Mouse (Mus musculus) MEL (cell line): Measurements from ENCODE around the gene Vdr. TPM values are rescaled to one million over a fixed set of nuclear protein-coding genes. Genes with fewer than 3 reads are reported as not detected.

Experiments used
- DNase-seq: peaks from one replicate; pipeline ENCODE4 v3.0.0; 2011; ENCODE audit warnings: low read depth, low spot score
- H3K27ac ChIP-seq: 2 replicates; pipeline ENCODE4 v1.5.1; 2012; ENCODE audit warnings: low read depth, mild to moderate bottlenecking, control low read depth, low read length, moderate library complexity; ENCODE audit not compliant: control insufficient read depth
- H3K27me3 ChIP-seq, 2 experiments: fragments of 150-350 bp in 1 of 2; sonication (generic) in 1 of 2; 2 replicates each; pipeline ENCODE4 v1.6.1; 2012; ENCODE audit warnings: low read length in 2 of 2, mild to moderate bottlenecking in 2 of 2, improper control_type of control experiment in 1 of 2, moderate library complexity in 1 of 2; ENCODE audit not compliant: insufficient read depth in 2 of 2, control insufficient read depth in 1 of 2
- H3K36me3 ChIP-seq, 2 experiments: 2 replicates each; pipeline ENCODE4 v1.6.1; 2012 to 2014; ENCODE audit warnings: low read length in 2 of 2, improper control_type of control experiment in 1 of 2, inconsistent platforms in 1 of 2, mild to moderate bottlenecking in 1 of 2; ENCODE audit not compliant: insufficient read depth in 2 of 2, control insufficient read depth in 1 of 2
- H3K4me1 ChIP-seq, 2 experiments: fragments of 150-350 bp in 1 of 2; sonication (generic) in 1 of 2; 2 replicates each; pipeline ENCODE4 v1.6.1; 2012; ENCODE audit warnings: low read length in 2 of 2, improper control_type of control experiment in 1 of 2, mild to moderate bottlenecking in 1 of 2; ENCODE audit not compliant: insufficient read depth in 2 of 2, control insufficient read depth in 1 of 2
- H3K4me3 ChIP-seq, 2 experiments: fragments of 150-350 bp in 1 of 2; sonication (generic) in 1 of 2; 2 replicates each; pipeline ENCODE4 v1.5.1; 2012; ENCODE audit warnings: low read depth in 2 of 2, low read length in 2 of 2, mild to moderate bottlenecking in 2 of 2, moderate library complexity in 2 of 2, control low read depth in 1 of 2, improper control_type of control experiment in 1 of 2; ENCODE audit not compliant: control insufficient read depth in 1 of 2, insufficient read depth in 1 of 2
- H3K79me2 ChIP-seq: 2 replicates; pipeline ENCODE4 v1.6.1; 2012; ENCODE audit warnings: mild to moderate bottlenecking, low read length, moderate library complexity; ENCODE audit not compliant: control insufficient read depth, poor library complexity, insufficient read depth
- H3K9ac ChIP-seq: 2 replicates; pipeline ENCODE4 v1.6.1; 2012; ENCODE audit warnings: low read depth, mild to moderate bottlenecking, control low read depth, low read length, moderate library complexity; ENCODE audit not compliant: control insufficient read depth, poor library complexity, severe bottlenecking
- H3K9me3 ChIP-seq: fragments of 150-350 bp; sonication (generic); replicated peaks from 2 replicates; pipeline ENCODE4 v1.6.1; 2012; ENCODE audit warnings: mild to moderate bottlenecking, low read length, improper control_type of control experiment, moderate library complexity; ENCODE audit not compliant: insufficient read depth
- CTCF ChIP-seq, 3 experiments: IDR thresholded peaks in 2 of 3; conservative IDR thresholded peaks in 1 of 3; 2 replicates each; pipeline ENCODE4 v1.5.1; 2011 to 2012; ENCODE audit warnings: low read length in 3 of 3, low read depth in 2 of 3, mild to moderate bottlenecking in 2 of 3, improper control_type of control experiment in 1 of 3, inconsistent platforms in 1 of 3, mixed read lengths in 1 of 3, moderate library complexity in 1 of 3; ENCODE audit not compliant: control insufficient read depth in 1 of 3, insufficient read depth in 1 of 3, poor library complexity in 1 of 3, severe bottlenecking in 1 of 3
- ETS1 ChIP-seq: IDR thresholded peaks from 2 replicates; pipeline ENCODE4 v1.6.1; 2012; ENCODE audit warnings: low read depth, mild to moderate bottlenecking, inconsistent platforms, low read length, improper control_type of control experiment, moderate library complexity
- GABPA ChIP-seq: IDR thresholded peaks from 2 replicates; pipeline ENCODE4 v1.6.1; 2012; ENCODE audit warnings: low read depth, mild to moderate bottlenecking, inconsistent platforms, low read length, improper control_type of control experiment, moderate library complexity
- GATA1 ChIP-seq: IDR thresholded peaks from 2 replicates; pipeline ENCODE4 v1.6.1; 2011; ENCODE audit warnings: low read depth, low read length, improper control_type of control experiment
- HCFC1 ChIP-seq: IDR thresholded peaks from 2 replicates; pipeline ENCODE4 v1.6.1; 2012; ENCODE audit warnings: low read depth, mild to moderate bottlenecking, inconsistent platforms, low read length, improper control_type of control experiment, moderate library complexity
- MAFK ChIP-seq: IDR thresholded peaks from 2 replicates; pipeline ENCODE4 v1.6.1; 2011; ENCODE audit warnings: low read depth, mild to moderate bottlenecking, low read length, improper control_type of control experiment, borderline replicate concordance
- MAX ChIP-seq: IDR thresholded peaks from 2 replicates; pipeline ENCODE4 v1.6.1; 2011; ENCODE audit warnings: low read length, improper control_type of control experiment
- MAZ ChIP-seq: IDR thresholded peaks from 2 replicates; pipeline ENCODE4 v1.6.1; 2012; ENCODE audit warnings: low read depth, mild to moderate bottlenecking, inconsistent platforms, low read length, improper control_type of control experiment
- MEF2A ChIP-seq: IDR thresholded peaks from 2 replicates; pipeline ENCODE4 v1.6.1; 2014; ENCODE audit warnings: low read depth, mild to moderate bottlenecking, inconsistent platforms, low read length, improper control_type of control experiment; ENCODE audit not compliant: poor library complexity, insufficient replicate concordance, severe bottlenecking; ENCODE audit errors: extremely low read depth
- MXI1 ChIP-seq: IDR thresholded peaks from 2 replicates; pipeline ENCODE4 v1.6.1; 2011; ENCODE audit warnings: mild to moderate bottlenecking, low read depth, low read length, improper control_type of control experiment
- MYB ChIP-seq: IDR thresholded peaks from 2 replicates; pipeline ENCODE4 v1.6.1; 2011; ENCODE audit warnings: mild to moderate bottlenecking, low read depth, low read length, improper control_type of control experiment
- NELFE ChIP-seq: IDR thresholded peaks from 2 replicates; pipeline ENCODE4 v1.6.1; 2011; ENCODE audit warnings: low read depth, low read length, improper control_type of control experiment
- NRF1 ChIP-seq: IDR thresholded peaks from 2 replicates; pipeline ENCODE4 v1.6.1; 2014; ENCODE audit warnings: low read depth, mild to moderate bottlenecking, inconsistent platforms, low read length, improper control_type of control experiment, moderate library complexity; ENCODE audit not compliant: poor library complexity, insufficient read depth, severe bottlenecking
- RCOR1 ChIP-seq: IDR thresholded peaks from 2 replicates; pipeline ENCODE4 v1.6.1; 2012; ENCODE audit warnings: low read depth, mild to moderate bottlenecking, inconsistent platforms, low read length, improper control_type of control experiment
- SIN3A ChIP-seq: IDR thresholded peaks from 2 replicates; pipeline ENCODE4 v1.6.1; 2012; ENCODE audit warnings: low read length, improper control_type of control experiment, inconsistent platforms
- SMC3 ChIP-seq: IDR thresholded peaks from 2 replicates; pipeline ENCODE4 v1.6.1; 2011; ENCODE audit warnings: low read depth, low read length, improper control_type of control experiment
- TBP ChIP-seq: IDR thresholded peaks from 2 replicates; pipeline ENCODE4 v1.8.0; 2011; ENCODE audit warnings: low read depth, low read length, improper control_type of control experiment
- TCF12 ChIP-seq: IDR thresholded peaks from 2 replicates; pipeline ENCODE4 v1.6.1; 2014; ENCODE audit warnings: low read depth, mild to moderate bottlenecking, inconsistent platforms, low read length, improper control_type of control experiment, moderate library complexity
- UBTF ChIP-seq: IDR thresholded peaks from 2 replicates; pipeline ENCODE4 v1.6.1; 2012; ENCODE audit warnings: low read depth, mild to moderate bottlenecking, inconsistent platforms, low read length, improper control_type of control experiment, moderate library complexity, borderline replicate concordance; ENCODE audit not compliant: insufficient read depth
- ZMIZ1 ChIP-seq: IDR thresholded peaks from 2 replicates; pipeline ENCODE4 v1.6.1; 2012; ENCODE audit warnings: low read depth, mild to moderate bottlenecking, inconsistent platforms, low read length, improper control_type of control experiment, moderate library complexity
- ZNF384 ChIP-seq: IDR thresholded peaks from 2 replicates; pipeline ENCODE4 v1.6.1; 2012; ENCODE audit warnings: low read depth, mild to moderate bottlenecking, inconsistent platforms, low read length, improper control_type of control experiment
- polyA plus RNA-seq, 2 experiments: library from polyadenylated mRNA; stranded (reverse) in 1 of 2; unstranded in 1 of 2; fragments of >175 nt in 1 of 2; fragments of >200 nt in 1 of 2; gene quantifications; 2 replicates each; pipeline versions ENCODE4 v1.2.1 to v1.2.4; 2012; ENCODE audit warnings: low replicate concordance in 2 of 2, low read depth in 1 of 2; ENCODE audit not compliant: insufficient read length in 2 of 2, insufficient read depth in 1 of 2, missing spikeins in 1 of 2
- total RNA-seq: library from RNA; depleted of rRNA; stranded (reverse); fragments of 300-350 nt; gene quantifications from 2 replicates; pipeline ENCODE4 v1.2.3, GENCODE M21; 2012; rRNA removed

The Vdr gene
- total and polyA plus RNA-seq, 3 experiments: 0.54 to 1.9 TPM; not detected in 1

DNA sequence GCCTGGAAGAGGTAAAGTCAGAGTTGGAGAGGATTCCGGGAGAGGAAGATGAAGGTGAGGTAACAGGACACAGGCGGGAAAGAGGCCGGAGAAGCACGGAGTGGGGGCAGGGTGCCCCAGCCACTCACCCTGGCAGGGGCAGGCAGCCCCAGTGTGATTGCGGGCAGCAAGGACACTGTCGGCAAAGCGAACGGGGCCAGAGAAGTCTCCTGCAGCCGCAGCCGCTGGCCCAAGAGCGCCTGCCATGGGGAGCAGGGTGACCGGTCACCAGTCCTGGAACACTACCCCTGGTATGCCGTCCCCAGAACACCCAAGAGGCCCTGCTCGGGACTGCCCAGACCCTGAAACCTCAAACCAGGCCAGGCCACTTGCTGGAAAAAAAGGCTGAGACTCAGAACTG is 101.9 kb downstream of the Vdr start:
- H3K27me3 ChIP-seq: no peaks in the 10 kb centered on the region
- TF ChIP-seq CTCF (IDR thresholded peaks at IDR 0.05 in 2 of 3, conservative IDR thresholded peaks at IDR 0.05 in 1 of 3; ENCODE audit: control insufficient read depth in 1 of 3, insufficient read depth in 1 of 3, low read depth in 2 of 3, low read length in 3 of 3, poor library complexity in 1 of 3, severe bottlenecking in 1 of 3) (no peak), NELFE (no peak), GABPA (no peak), MAX (no peak), RCOR1 (no peak), SIN3A (no peak), SMC3 (no peak), TCF12 (no peak), MAFK (no peak), MAZ (no peak)
- no peak overlapping the region for H3K27ac ChIP-seq
- peaks cover 9% of the 10 kb centered on the region; the same call in 1 of the 2 replicates for H3K79me2 ChIP-seq
- H3K4me3 ChIP-seq: no peak overlapping the region
- no peak overlapping the region for H3K9ac ChIP-seq
- H3K36me3 ChIP-seq: peaks cover 0 to 50% of the 10 kb centered on the region in 2 experiments; a peak in 2 of 4 replicates
- no peaks in the 10 kb centered on the region for H3K9me3 ChIP-seq
- no peak for DNase-seq
- no peaks in the 10 kb centered on the region for H3K4me1 ChIP-seq

DNA sequence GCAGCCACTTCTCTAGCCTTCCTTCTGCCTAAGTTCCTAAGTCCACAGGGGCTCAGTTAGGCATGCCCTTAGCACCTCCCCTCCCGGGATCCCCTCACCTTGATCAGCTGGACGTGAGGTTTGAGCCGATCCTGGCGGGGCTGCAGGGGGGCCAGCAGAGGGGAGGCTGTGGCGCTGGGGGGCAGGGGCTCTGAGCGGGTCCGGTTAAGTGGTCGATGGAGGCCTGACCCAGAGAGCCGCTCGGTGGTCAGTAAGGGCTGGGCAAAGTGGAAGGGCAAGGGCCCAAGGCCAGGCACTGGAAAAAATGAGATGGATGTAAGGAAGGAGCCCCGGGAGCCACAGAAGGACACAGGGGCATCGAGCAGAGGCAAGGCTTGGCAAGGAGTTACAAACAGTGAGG is 102.6 kb downstream of the Vdr start:
- TF ChIP-seq ETS1: no peak
- no peak for TF ChIP-seq MAZ
- no peak for TF ChIP-seq ZNF384
- no peak for TF ChIP-seq TBP
- no peak for TF ChIP-seq MYB
- TF ChIP-seq SMC3: no peak
- no peak for TF ChIP-seq ZMIZ1
- TF ChIP-seq MEF2A: no peak
- TF ChIP-seq UBTF: no peak
- no peak for TF ChIP-seq NRF1
- TF ChIP-seq HCFC1: no peak
- TF ChIP-seq TCF12: no peak
- TF ChIP-seq NELFE: no peak
- TF ChIP-seq MAFK: no peak
- TF ChIP-seq GATA1: no peak
- no peak for TF ChIP-seq MXI1
- TF ChIP-seq, all 39 proteins: peak for 0
- no peak overlapping the region for H3K4me3 ChIP-seq
- peaks cover 0 to 47% of the 10 kb centered on the region in 2 experiments; a peak in 2 of 4 replicates for H3K36me3 ChIP-seq
- no peaks in the 10 kb centered on the region for H3K4me1 ChIP-seq
- DNase-seq: no peak
- no peaks in the 10 kb centered on the region for H3K27me3 ChIP-seq
- H3K9me3 ChIP-seq: no peaks in the 10 kb centered on the region
- H3K27ac ChIP-seq: no peak overlapping the region
- peaks cover 3% of the 10 kb centered on the region; the same call in 1 of the 2 replicates for H3K79me2 ChIP-seq
- H3K9ac ChIP-seq: no peak overlapping the region

Other genes starting within 250 kb of the Vdr start
- gene Rpap3, start 204.8 kb downstream of the Vdr start, total RNA-seq: 84.4 and 85.7 TPM in 2 replicates
- 10 to 100 TPM; 85.7 to 98.4 TPM for gene Rpap3, start 204.8 kb downstream of the Vdr start, polyA plus RNA-seq
- gene Endou, start 179.3 kb downstream of the Vdr start, total RNA-seq: 0.07 and 0.08 TPM in 2 replicates
- gene Endou, start 179.3 kb downstream of the Vdr start, polyA plus RNA-seq: under 1 TPM in 1 of 2 experiments, not detected in 1; 0.10 TPM
- gene Rapgef3, start 142.7 kb downstream of the Vdr start, total RNA-seq: 4.0 and 7.4 TPM in 2 replicates
- gene Rapgef3, start 142.7 kb downstream of the Vdr start, polyA plus RNA-seq: 1 to 10 TPM in 1 of 2 experiments, not detected in 1; 6.6 TPM
- 116 and 136 TPM in 2 replicates for gene Slc48a1, start 132.1 kb downstream of the Vdr start, total RNA-seq
- gene Slc48a1, start 132.1 kb downstream of the Vdr start, polyA plus RNA-seq: 100 to 1,000 TPM in 1 of 2 experiments, not detected in 1; 299 TPM
- 100 and 102 TPM in 2 replicates for gene Hdac7, start 66.1 kb downstream of the Vdr start, total RNA-seq
- 100 to 1,000 TPM in 1 of 2 experiments, not detected in 1; 389 TPM for gene Hdac7, start 66.1 kb downstream of the Vdr start, polyA plus RNA-seq
- gene Tmem106c, start 53.6 kb upstream of the Vdr start, total RNA-seq: 54.3 and 57.9 TPM in 2 replicates
- 100 to 1,000 TPM in 1 of 2 experiments, not detected in 1; 121 TPM for gene Tmem106c, start 53.6 kb upstream of the Vdr start, polyA plus RNA-seq
- 0.04 TPM in 1 of 2 replicates, not detected in the other for gene Col2a1, start 94.1 kb upstream of the Vdr start, total RNA-seq
- gene Col2a1, start 94.1 kb upstream of the Vdr start, polyA plus RNA-seq: under 1 TPM in 1 of 2 experiments, not detected in 1; 0.04 TPM
- gene Pfkm, start 182.0 kb upstream of the Vdr start, total RNA-seq: 96.0 and 150 TPM in 2 replicates
- 100 to 1,000 TPM in 1 of 2 experiments, not detected in 1; 125 TPM for gene Pfkm, start 182.0 kb upstream of the Vdr start, polyA plus RNA-seq
- 34.1 and 41.4 TPM in 2 replicates for gene Senp1, start 183.1 kb upstream of the Vdr start, total RNA-seq
- gene Senp1, start 183.1 kb upstream of the Vdr start, polyA plus RNA-seq: 10 to 100 TPM in 1 of 2 experiments, not detected in 1; 96.5 TPM